Mouse (Mus musculus): ENCODE measurements around the gene B3galt2. TPM values are rescaled to one million over a fixed set of nuclear protein-coding genes. Genes with fewer than 3 reads are reported as not detected.
"Not testable (repeated sequence)": the region's sequence is repeated elsewhere in the genome, so short reads cannot be mapped to it uniquely, and the experiment has no call there.

B3galt2 gene
- polyA plus RNA-seq, 1 experiment, result 0.02 TPM

- Histone ChIP-seq H3K4me3 (replicated peaks) (no peak overlapping the region), H3K36me3 (replicated peaks; ENCODE audit: low read length) (peaks cover 14% of the 10 kb centered on the region), H3K9me3 (no peaks in the 10 kb centered on the region), H3K4me1 (peaks cover 9% of the 10 kb centered on the region), H3K27me3 (replicated peaks) (no peaks in the 10 kb centered on the region)
- TF ChIP-seq FLI1 (IDR thresholded peaks at IDR 0.05; ENCODE audit: low read length) (no peak), GATA1 (IDR thresholded peaks at IDR 0.05; ENCODE audit: borderline replicate concordance, low read length) (no peak)
Measured at GRCm38 (mm10) chr1:143644221-143644620, 3.8 kb downstream of the B3galt2 start.

- Histone ChIP-seq H3K9me3 (no peaks in the 10 kb centered on the region), H3K27me3 (replicated peaks) (no peaks in the 10 kb centered on the region), H3K4me3 (replicated peaks) (no peak overlapping the region), H3K36me3 (replicated peaks; ENCODE audit: low read length) (peaks cover 20% of the 10 kb centered on the region), H3K4me1 (peaks cover 9% of the 10 kb centered on the region)
- TF ChIP-seq FLI1 (IDR thresholded peaks at IDR 0.05; ENCODE audit: low read length) (no peak), GATA1 (IDR thresholded peaks at IDR 0.05; ENCODE audit: borderline replicate concordance, low read length) (no peak)
Measured at GRCm38 (mm10) chr1:143645386-143645785, 4.9 kb downstream of the B3galt2 start.

GRCm38 (mm10) chr1:143646219-143646618 is 5.8 kb downstream of the B3galt2 start:
- no peaks in the 10 kb centered on the region for H3K9me3 ChIP-seq
- TF ChIP-seq GATA1 (IDR thresholded peaks at IDR 0.05; ENCODE audit: borderline replicate concordance, low read length), result no peak
- H3K4me3 ChIP-seq (replicated peaks), result no peak overlapping the region
- H3K27me3 ChIP-seq (replicated peaks), result no peaks in the 10 kb centered on the region
- H3K36me3 ChIP-seq (replicated peaks; ENCODE audit: low read length), result peaks cover 26% of the 10 kb centered on the region
- H3K4me1 ChIP-seq, result peaks cover under 1% of the 10 kb centered on the region

GRCm38 (mm10) chr1:143650317-143650716 is 9.9 kb downstream of the B3galt2 start:
- H3K4me3 ChIP-seq (replicated peaks), result no peak overlapping the region
- H3K4me1 ChIP-seq, result peaks cover 12% of the 10 kb centered on the region; the same call in 1 of the 2 replicates
- no peaks in the 10 kb centered on the region for H3K9me3 ChIP-seq
- no peak for TF ChIP-seq GATA1 (IDR thresholded peaks at IDR 0.05; ENCODE audit: borderline replicate concordance, low read length)
- TF ChIP-seq FLI1 (IDR thresholded peaks at IDR 0.05; ENCODE audit: low read length), result no peak
- no peaks in the 10 kb centered on the region for H3K27me3 ChIP-seq (replicated peaks)
- peaks cover 44% of the 10 kb centered on the region for H3K36me3 ChIP-seq (replicated peaks; ENCODE audit: low read length)

GRCm38 (mm10) chr1:143653646-143654045 is 13.2 kb downstream of the B3galt2 start:
- Histone ChIP-seq H3K9me3 (no peaks in the 10 kb centered on the region), H3K4me3 (replicated peaks) (no peak overlapping the region), H3K36me3 (replicated peaks; ENCODE audit: low read length) (peaks cover 37% of the 10 kb centered on the region), H3K27me3 (replicated peaks) (no peaks in the 10 kb centered on the region), H3K4me1 (peaks cover 12% of the 10 kb centered on the region; the same call in 1 of the 2 replicates)
- TF ChIP-seq FLI1 (IDR thresholded peaks at IDR 0.05; ENCODE audit: low read length), result no peak
- TF ChIP-seq GATA1 (IDR thresholded peaks at IDR 0.05; ENCODE audit: borderline replicate concordance, low read length), result no peak

- H3K4me1 ChIP-seq, result peaks cover 10% of the 10 kb centered on the region; the same call in 1 of the 2 replicates
- no peaks in the 10 kb centered on the region for H3K9me3 ChIP-seq
- H3K27me3 ChIP-seq (replicated peaks), result no peaks in the 10 kb centered on the region
- H3K36me3 ChIP-seq (replicated peaks; ENCODE audit: low read length), result peaks cover 58% of the 10 kb centered on the region
- no peak overlapping the region for H3K4me3 ChIP-seq (replicated peaks)
- TF ChIP-seq FLI1 (IDR thresholded peaks at IDR 0.05; ENCODE audit: low read length), result no peak
- no peak for TF ChIP-seq GATA1 (IDR thresholded peaks at IDR 0.05; ENCODE audit: borderline replicate concordance, low read length)
Measured at GRCm38 (mm10) chr1:143663197-143663596, 22.7 kb downstream of the B3galt2 start.

- not testable (repeated sequence) for H3K27me3 ChIP-seq (replicated peaks); H3K9me3 ChIP-seq; H3K4me3 ChIP-seq (replicated peaks)
- Histone ChIP-seq H3K36me3 (replicated peaks; ENCODE audit: low read length) (peaks cover 73% of the 10 kb centered on the region), H3K4me1 (peaks cover 10% of the 10 kb centered on the region; the same call in 1 of the 2 replicates)
Measured at GRCm38 (mm10) chr1:143664786-143665185, 24.3 kb downstream of the B3galt2 start.

GRCm38 (mm10) chr1:143675734-143676361 is 35.4 kb downstream of the B3galt2 start:
- peaks cover 78% of the 10 kb centered on the region for H3K36me3 ChIP-seq (replicated peaks; ENCODE audit: low read length)
- TF ChIP-seq GATA1 (IDR thresholded peaks at IDR 0.05; ENCODE audit: borderline replicate concordance, low read length) (no peak), FLI1 (IDR thresholded peaks at IDR 0.05; ENCODE audit: low read length) (no peak)
- no peaks in the 10 kb centered on the region for H3K9me3 ChIP-seq
- no peaks in the 10 kb centered on the region for H3K27me3 ChIP-seq (replicated peaks)
- H3K4me3 ChIP-seq (replicated peaks), result no peak overlapping the region
- H3K4me1 ChIP-seq, result no peaks in the 10 kb centered on the region

GRCm38 (mm10) chr1:143681108-143681507 is 40.6 kb downstream of the B3galt2 start:
- Histone ChIP-seq H3K27me3 (replicated peaks) (no peaks in the 10 kb centered on the region), H3K4me1 (no peaks in the 10 kb centered on the region), H3K9me3 (no peaks in the 10 kb centered on the region), H3K36me3 (replicated peaks; ENCODE audit: low read length) (peaks cover 74% of the 10 kb centered on the region), H3K4me3 (replicated peaks) (no peak overlapping the region)
- TF ChIP-seq FLI1 (IDR thresholded peaks at IDR 0.05; ENCODE audit: low read length) (no peak), GATA1 (IDR thresholded peaks at IDR 0.05; ENCODE audit: borderline replicate concordance, low read length) (no peak)

- Histone ChIP-seq H3K36me3 (replicated peaks; ENCODE audit: low read length) (peaks cover 77% of the 10 kb centered on the region), H3K4me3 (replicated peaks) (no peak overlapping the region), H3K27me3 (replicated peaks) (no peaks in the 10 kb centered on the region), H3K4me1 (peaks cover 8% of the 10 kb centered on the region), H3K9me3 (no peaks in the 10 kb centered on the region)
- no peak for TF ChIP-seq FLI1 (IDR thresholded peaks at IDR 0.05; ENCODE audit: low read length)
- TF ChIP-seq GATA1 (IDR thresholded peaks at IDR 0.05; ENCODE audit: borderline replicate concordance, low read length), result no peak
Measured at GRCm38 (mm10) chr1:143684849-143685248, 44.4 kb downstream of the B3galt2 start.

- H3K4me1 ChIP-seq, result peaks cover 24% of the 10 kb centered on the region
- no peaks in the 10 kb centered on the region for H3K27me3 ChIP-seq (replicated peaks)
- no peak for TF ChIP-seq GATA1 (IDR thresholded peaks at IDR 0.05; ENCODE audit: borderline replicate concordance, low read length)
- TF ChIP-seq FLI1 (IDR thresholded peaks at IDR 0.05; ENCODE audit: low read length), result no peak
- peaks cover 23% of the 10 kb centered on the region for H3K36me3 ChIP-seq (replicated peaks; ENCODE audit: low read length)
- peak overlapping the region; percentile 99 for H3K4me3 ChIP-seq (replicated peaks)
- no peaks in the 10 kb centered on the region for H3K9me3 ChIP-seq
Measured at GRCm38 (mm10) chr1:143701736-143702135, 61.3 kb downstream of the B3galt2 start.
